Mouse (Mus musculus) thymus, postnatal 14 days (tissue): ENCODE results near the gene Git1.

Experiments
- DNase-seq: peaks from one replicate; pipeline ENCODE4 v3.0.0; 2021

Gene Git1

DNA sequence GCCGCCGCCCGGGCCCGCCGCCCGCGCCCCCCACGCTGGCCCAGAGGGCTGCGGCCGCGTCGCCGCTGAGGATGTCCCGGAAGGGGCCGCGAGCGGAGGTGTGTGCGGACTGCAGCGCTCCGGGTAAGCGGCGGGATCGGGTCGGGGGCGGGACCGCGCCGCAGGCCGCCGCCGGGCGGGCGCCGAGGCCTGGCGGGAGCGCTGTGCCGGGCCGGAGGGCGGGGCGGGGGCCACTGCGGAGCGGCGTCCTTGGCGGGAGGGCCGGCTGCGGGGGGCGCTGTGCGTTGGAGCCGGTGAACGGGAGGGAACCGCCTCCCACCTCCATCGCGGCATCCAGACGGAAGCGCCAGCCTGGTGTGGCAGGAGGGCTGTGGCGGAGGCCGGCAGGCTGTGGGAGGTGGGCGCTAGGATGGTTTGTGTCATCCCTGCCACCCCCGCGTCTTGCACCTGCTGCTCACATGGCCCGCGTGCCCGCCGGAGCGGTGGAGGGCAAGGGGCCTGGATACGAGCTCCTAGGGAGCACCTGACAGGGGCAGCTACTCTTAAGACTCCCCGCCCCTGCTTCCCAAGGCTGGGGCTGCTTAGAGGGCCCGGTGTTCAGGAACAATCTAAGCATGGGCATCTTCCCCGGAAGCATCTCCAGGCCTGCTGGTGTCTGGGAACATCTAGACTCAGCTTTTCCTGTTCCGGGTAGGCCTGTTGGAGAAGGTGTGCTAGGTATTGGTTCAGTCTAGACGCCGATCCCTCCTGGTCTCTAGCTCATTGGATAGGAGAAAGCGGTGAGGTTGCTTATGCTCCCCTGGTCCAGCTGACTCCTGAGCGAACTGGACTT lies at the start of gene Git1:
TSS of gene Git1 (plus strand) at position 51 of the 832 bp plus-strand sequence.
- peak; percentile 67 for DNase-seq

DNA sequence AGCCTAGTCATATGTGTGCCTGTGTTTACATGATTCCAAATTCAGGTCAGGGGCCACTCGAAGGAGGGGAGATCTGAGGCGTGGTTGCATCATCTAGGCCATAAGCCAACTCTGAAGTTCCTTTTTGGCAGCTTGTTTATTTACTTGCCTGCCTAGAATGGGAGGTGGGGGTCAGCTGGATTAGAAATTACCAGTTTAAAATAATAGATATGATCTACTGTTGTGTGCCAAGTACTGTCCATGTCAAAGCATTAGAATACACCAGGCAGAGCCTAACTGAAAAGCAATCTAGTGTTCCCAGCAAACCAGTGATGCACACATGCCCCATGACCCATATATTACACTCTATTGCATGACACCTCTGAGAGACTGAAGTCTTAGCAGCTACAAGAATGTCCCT lies 48.4 kb upstream of the Git1 start:
- DNase-seq: no peak

DNA sequence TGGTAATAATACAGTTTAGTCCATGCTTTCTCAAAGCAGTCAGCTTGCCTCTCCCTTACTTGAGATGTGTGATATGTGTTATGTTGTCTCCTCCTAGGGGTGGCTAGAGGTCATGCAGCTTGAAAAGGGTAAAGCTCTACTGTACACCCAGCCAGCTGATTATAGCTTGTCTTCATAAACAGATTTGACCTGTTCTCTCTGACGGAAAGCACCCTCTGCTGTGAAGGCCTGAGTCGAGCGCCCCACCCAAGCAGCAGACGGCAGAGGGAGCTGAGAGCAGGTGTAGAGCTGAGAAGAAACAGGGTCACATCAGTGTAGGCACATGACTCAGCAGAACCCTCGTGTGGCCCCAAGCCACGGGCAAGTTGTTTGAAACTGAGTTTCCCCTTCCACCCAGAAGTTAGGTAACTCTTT lies 46.7 kb upstream of the Git1 start:
- peak; percentile 85 for DNase-seq

DNA sequence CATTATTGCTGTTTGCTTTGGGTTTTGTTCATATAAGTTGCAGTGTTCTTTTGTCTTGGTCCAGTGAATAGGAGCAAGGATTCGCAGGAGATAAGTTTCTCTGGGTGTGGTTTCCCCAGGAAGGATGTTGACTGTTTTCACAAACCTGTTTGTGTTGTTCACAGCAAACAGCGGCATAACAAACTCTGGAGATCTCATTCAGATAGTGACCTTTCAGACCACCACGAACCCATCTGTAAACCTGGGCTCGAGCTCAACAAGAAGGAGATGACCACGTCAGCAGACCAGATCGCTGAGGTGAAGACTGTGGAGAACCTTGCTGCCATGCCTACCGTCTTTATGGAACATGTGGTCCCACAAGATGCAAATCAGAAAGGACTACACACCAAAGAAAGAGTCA lies 44.1 kb upstream of the Git1 start:
- DNase-seq: no peak

DNA sequence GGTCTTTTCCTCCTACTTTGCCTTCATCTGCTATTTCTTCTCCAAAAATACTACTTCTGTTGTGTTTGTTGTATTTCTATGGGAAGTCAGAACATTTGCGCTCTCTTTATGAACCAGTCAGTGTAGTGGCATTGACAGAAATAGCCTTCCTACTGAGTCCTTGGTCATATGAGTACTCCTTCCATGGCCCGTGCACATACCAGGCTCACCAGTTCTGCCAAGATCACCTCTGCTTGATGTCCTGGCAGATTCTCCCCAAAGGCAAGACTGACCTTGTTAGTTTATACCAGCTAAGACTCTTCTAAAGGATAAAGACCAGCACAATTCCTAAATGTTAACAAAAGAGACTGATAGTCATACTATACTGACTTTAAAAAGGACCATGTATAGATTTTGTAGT lies 41.7 kb upstream of the Git1 start:
- DNase-seq: no peak

DNA sequence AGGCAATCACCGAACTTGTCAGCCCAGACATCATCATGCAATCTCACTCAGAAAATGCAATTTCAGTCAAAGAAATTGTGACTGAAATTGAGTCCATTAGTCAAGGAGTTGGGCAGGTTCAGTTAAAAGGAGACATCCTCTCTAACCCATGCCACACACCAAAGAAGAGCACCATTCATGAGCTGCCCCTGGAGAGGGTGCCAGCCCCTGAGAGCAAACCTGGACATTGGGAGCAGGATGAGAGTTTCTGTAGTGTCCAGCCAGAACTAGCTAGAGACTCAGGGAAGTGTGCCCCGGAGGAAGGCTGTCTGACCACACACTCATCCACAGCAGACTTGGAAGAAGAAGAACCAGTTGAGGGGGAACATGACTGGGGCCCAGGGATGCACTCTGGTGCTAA lies 40.0 kb upstream of the Git1 start:
- no peak for DNase-seq

DNA sequence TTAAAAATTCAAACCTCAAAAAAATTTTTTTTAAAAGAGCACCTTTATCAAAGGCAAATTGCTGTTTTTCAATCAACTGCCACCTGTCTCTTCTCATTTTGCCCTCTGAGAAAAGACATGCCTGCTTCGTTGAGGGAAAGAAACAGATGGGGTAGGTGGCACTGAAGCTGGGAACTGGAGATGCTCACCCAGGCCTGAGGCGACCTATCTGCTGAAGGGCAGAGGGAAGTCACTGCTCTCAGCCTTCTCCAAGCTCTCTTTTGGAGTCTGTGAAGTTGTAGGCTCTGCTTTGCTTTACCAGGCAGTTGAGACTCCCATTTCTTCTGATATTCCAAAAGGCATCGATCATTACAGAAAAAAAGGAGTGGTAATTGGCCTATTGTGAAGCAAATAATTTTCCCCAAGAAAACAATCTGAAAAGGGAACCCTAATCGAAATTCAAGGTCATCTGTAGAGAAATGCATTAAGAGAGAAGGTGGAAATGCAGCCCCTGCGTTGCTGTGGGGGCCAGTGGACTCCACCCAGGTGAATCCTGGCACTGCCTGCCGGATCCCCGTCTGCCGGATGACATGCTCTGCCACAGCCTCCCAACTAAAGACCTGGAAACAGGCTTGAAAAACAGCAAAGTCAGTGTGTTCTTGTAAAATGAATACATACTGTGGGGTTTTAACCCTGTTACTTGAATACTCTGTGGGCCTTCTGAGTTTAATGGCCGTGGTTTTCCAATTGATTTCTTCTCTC lies 37.4 kb upstream of the Git1 start:
- DNase-seq: no peak

DNA sequence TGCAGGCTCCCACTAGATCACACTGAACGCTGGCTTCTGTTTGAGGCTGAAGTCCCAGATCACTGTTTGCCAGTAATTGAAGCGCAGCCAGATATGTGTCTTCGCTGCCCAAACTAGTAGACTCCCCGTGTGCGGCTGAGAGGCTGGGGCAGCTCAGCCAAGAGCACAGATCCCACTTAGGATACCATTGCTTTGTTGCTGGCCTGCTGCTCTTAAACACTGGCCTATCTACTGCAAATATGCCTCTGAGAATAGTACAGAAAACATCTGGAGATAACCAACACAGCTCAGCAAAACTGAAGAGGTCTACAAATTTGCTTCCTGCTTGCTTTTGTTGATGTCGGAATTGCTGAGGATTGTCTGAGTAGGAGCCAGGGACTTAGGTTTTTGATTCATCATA lies 36.5 kb upstream of the Git1 start:
- no peak for DNase-seq

DNA sequence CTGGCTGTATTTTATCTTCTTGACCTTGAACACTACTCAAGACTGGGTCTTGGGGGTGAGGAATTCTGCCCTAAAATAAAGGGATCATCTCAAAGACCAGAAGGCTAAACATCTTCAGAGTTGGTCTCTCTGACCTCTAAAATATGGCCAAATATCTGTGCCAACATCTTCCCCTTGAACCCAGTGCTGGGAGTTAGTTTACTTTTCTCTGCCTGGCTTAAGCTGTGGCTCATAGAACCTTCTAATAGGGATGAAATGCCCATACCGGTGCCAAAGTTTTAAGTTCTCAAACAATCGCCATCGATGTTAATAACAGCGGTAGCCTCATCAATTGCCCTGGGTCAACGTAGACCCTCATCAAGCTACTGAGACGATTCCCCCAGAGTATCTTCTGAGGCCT lies 31.5 kb upstream of the Git1 start:
- DNase-seq: no peak

DNA sequence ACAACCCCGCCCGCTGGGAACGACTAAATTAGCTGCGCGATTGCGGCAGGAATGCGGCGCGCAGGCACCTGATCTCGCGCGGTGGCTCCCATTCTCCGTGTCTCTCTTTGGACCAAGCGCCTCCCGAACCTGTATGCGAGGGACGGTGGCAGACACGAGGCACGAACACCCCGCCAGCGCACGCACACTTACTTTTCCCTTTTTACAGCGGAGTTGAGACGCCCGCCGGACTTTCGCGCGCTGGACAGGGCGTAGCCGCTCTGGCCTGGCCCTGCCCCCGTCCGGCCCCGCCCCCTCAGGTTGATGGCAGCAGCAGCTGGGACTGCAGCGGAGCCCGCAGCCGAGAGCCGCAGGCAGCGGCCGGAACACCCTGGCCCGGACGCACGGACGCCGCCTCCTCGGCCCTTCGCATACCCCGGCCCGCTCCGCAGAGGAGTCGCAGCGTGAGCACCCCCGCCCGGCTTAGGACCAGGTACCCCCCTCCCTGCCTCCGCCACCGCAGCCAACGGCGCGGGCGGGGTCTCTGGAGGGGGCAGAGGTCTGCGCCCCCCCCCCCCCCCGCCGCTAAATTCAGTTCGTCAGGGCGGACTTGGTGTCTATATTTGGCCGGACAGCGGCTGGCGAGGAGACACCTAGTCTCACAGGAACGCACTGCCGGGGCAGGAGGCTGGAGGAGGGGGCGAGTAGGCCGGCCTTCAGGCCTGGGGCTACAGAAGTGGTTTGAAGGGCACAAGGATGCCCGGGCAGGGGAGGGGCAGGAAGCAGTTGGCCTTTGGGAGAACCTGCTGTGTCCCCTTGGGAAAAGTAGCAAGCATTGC lies 30.9 kb upstream of the Git1 start, which contains the start of gene Coro6:
TSS of gene Coro6 (plus strand) at position 129 of the 818 bp plus-strand sequence.
- DNase-seq: no peak

DNA sequence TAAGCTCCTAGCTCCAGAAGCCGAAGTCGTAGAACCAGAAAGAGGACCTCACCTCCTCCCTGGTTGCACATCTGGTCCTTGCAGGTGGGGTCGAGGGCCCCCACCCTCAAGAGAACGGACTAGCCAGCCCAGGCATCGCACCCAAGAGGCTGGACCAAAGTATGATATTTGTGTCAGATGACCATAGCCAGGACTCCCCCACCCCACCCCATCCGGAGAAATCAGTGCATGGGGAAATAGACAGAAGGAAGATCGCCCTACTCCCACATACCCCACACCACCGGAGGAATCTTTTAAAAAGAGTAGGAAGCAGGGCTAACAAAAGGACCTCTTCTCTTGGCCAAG lies 30.3 kb upstream of the Git1 start:
- DNase-seq: no peak

DNA sequence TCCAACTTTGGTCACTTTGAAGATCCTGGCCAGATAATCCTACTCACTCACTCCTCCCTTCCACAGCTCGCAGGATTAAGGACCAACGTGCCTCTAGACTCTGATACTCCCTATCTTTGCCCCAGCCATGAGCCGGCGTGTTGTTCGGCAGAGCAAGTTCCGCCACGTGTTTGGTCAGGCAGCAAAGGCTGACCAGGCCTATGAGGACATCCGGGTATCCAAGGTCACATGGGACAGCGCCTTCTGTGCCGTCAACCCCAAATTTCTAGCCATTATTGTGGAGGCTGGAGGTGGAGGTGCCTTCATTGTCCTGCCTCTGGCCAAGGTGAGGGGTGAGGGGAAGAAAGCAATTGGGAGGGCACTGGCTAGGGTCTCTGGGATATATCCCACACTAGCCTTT lies 29.6 kb upstream of the Git1 start:
- DNase-seq: no peak

DNA sequence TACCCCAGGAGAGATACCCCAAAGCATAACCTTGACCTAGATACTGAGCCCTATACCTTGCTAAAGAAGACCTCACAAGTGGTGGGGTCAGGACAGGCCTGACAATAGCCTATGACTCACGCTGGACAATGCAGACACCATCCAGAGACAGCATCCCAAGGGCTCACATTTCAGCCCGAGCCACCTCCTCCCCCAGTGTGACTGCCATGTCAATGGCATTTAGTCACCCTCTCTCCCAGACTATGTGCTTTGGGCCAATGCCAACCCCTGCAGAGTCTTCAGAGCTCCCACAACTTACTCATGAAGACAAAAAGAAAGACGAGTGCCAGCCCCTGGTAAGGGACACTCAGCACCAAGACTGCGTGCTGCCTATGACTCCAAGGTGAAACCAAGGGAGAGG lies 28.7 kb upstream of the Git1 start:
- DNase-seq: no peak

DNA sequence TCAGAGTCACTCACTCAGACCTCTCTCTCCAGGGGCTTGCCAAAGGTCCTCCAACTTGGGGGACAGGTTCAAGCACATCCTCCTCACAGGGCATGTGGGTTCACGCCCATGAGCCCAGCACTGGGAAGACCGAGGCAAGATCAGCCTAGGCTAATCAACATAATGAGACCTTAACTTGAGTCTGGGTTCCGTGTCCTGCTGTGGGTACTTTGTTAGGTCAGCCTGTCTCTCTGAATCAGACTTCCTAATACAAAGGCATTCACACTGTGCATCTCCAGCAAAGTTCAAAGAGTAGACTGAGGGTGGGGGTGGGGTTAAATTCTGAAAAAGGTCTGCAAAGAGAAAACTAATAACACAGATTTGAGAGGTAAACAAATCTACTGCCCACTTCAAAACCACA lies 28.3 kb upstream of the Git1 start:
- no peak for DNase-seq

DNA sequence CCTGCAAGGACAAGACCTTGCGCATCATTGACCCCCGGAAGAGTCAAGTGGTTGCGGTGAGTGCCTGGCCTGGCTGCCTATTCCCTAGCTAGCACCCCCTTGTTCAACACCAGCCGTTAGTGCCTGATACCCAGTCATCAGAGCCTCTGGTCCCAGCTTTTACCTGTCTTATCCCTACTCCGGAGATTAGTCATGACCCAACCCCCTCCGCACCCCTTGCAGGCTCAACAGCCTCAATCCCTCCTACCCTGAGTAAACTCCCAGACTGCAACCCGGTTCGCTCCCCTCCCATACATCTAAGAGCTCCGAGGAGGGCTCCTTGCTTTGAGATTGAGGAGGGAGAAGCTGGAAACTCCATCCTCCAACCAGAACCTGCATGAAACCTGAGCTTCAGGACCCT lies 26.8 kb upstream of the Git1 start:
- no peak for DNase-seq

DNA sequence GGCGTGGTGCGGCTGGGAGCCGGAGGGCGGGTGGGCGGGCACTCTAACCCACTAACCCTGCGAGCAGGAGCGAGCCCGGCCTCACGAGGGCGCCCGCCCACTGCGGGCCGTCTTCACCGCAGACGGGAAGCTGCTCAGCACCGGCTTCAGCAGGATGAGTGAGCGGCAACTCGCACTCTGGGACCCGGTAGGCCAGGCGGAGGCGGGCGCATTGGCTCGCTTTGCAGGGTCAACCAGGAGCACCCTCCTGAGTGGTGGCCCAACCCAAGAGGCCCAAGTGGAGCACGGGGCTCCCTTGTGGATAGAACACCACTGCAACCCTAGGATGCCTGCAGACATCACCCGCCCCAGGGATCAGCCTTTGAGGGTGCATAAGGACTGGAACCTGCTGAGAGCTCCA lies 26.2 kb upstream of the Git1 start:
- peak; percentile 95 for DNase-seq

DNA sequence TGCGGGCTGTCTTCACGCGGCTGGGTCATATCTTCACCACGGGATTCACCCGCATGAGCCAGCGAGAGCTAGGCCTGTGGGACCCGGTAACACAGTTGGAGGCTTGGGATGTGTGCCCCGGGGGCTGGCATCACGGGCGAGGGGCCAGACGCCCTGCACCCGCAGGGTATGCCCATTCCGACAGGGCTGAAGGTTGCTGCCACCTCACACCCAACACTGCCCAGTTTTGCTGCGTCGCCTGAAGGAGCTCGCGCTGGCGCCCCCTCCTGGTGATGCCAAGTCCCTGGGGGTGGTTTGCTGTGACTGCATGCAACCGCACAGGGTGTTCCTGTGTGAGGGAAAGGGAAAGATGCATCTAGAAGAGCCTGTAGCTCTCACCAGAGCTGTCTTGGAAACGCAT lies 25.6 kb upstream of the Git1 start:
- peak; percentile 90 for DNase-seq

DNA sequence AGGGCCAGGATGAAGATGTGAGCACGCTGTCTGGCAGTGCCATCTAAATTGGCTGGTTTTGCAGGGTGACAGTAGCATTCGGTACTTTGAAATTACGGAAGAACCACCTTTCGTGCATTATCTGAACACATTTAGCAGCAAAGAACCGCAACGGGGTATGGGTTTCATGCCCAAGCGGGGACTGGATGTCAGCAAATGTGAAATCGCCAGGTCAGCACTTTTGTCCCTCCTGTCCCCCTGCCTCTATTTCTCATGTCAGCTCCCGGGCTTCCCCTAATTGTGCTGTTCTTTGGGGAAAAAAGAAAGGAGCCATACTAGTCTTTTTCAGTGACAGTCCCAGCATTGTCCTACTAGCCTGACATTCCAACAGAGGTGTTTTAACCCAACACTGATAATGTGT lies 25.0 kb upstream of the Git1 start:
- DNase-seq: no peak

DNA sequence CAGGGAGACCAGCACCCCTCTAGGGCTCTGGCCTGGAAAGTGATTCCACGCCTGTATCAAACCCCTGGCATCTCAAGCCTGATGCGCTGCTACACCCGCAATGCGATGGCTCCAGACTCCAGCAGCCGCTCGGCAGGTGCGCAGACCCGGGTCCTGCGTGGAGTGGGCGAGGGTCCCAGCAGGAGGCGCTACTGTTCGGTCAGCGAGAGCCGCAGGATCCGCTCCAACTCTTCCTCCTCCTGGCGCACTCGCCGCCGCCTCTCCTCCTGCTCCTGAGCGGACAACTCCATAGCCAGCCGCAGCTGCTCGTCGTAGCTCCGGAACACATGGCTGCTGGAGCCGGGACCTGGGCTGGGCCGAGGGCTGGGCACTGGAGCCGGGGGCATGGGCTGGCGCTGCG lies 22.0 kb upstream of the Git1 start:
- DNase-seq: no peak

DNA sequence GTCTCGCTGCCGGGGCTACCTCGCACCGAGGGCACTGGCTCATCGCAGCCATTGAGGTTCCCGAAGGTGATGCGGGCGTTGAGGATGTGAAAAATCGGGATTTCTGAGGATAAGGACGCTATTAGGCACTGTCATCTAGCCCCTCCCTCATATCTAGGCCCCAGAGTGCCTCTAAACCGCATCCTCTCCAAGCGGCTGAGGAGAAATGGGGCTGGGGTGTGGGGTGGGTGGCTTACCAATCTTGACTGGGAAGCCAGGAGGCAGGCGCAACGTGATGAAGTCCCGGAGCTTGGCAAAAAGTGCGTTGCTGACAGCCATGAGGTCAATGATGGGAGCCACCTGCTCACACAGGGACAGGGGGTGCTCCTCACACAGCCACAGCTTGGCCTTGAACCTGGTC lies 20.6 kb upstream of the Git1 start:
- DNase-seq: no peak

DNA sequence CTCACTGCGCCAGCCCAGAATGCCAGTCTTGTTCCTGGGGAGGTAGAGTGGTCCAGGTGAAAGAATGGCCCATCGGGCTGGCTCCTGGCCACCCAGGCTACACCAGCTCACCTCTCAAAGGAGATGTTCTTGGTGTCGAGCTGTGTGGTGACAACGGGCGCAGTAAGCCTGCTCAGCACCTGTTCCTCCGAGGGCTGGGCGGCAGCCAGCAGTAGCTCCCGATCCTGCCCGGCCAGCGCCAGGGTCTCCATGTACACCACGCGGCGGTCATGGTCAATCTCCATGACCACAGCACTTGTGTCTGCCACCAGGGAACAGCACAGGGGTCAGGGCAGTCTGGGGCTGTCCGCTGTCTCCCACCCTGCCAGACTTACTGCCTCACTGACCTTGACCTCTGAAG lies 17.1 kb upstream of the Git1 start:
- no peak for DNase-seq

DNA sequence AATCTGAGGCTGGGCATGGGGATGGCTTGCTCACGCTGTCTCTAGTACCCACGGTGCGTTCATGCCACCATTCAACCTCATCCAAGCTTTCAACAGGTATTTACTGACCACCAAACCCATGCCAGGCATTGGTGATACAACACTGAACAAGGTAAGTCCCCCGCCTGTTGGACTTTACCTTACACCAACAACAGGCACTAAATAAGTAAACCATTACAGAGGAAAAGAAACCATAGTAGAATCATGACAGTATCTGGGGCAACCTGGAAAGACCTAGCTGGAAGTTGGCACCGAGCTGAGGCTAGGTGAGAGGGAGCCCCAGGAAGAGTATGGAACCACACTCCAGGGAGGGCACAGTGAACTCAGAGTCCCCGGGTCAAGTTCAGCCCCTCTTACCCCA lies 16.5 kb upstream of the Git1 start:
- no peak for DNase-seq

DNA sequence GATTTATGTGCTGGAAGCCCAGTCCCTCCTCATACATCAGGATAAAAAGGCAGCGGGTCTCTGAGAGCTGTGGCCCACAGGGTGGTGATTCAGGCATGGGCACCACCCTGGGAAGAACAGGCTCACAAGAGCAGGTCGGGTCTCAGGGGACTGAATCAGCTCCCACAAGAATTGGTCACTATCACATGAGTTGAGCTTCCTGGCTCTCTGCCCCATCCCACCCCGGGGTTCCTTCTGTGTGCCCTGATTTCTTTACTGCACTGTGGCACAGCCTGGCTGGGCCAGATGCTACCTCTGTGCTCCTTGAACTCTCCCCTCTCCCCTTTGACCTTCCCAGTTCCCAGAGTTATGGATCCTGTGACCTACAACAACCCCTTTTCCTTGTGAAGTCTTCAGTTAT lies 10.3 kb upstream of the Git1 start:
- DNase-seq: no peak
